Mouse (Mus musculus): ENCODE data around the gene Tmem256. TPM values are rescaled to one million over a fixed set of nuclear protein-coding genes. Genes with fewer than 3 reads are reported as not detected.
"Not testable (repeated sequence)": the region's sequence is repeated elsewhere in the genome, so short reads cannot be mapped to it uniquely, and the experiment has no call there.

The Tmem256 gene
- polyA plus RNA-seq, 1 experiment from 2014 or later, result 395 TPM

- H3K4me2 ChIP-seq (replicated peaks; ENCODE audit: low read depth, low read length), result no peak overlapping the region
- no peaks in the 10 kb centered on the region for H3K9me3 ChIP-seq (ENCODE audit: low read length)
- H3K27me3 ChIP-seq (replicated peaks; ENCODE audit: insufficient read depth, low read length), result no peaks in the 10 kb centered on the region
- no peak overlapping the region for H3K4me3 ChIP-seq (ENCODE audit: low read depth, low read length)
- H3K9ac ChIP-seq (replicated peaks; ENCODE audit: low read depth), result no peak overlapping the region
- WGBS, result 71% methylated on average over 10 of the region's 10 CpGs
- H3K27ac ChIP-seq (ENCODE audit: low read length), result no peak overlapping the region
- no peak for ATAC-seq
- H3K4me1 ChIP-seq (ENCODE audit: insufficient read depth, low read depth, low read length), result 0 out of 2 replicates have a peak, but pooled peaks cover 3% of the 10 kb centered on the region
- H3K36me3 ChIP-seq (ENCODE audit: insufficient read depth, low read length), result peaks cover 16% of the 10 kb centered on the region
- no peak for DNase-seq (ENCODE audit: low spot score)
- no peak for TF ChIP-seq CTCF (IDR thresholded peaks at IDR 0.05)
- TF ChIP-seq EP300 (IDR thresholded peaks at IDR 0.05), result no peak
Observed at GRCm38 (mm10) chr11:69854680-69855079, 16.4 kb downstream of the Tmem256 start.

GRCm38 (mm10) chr11:69855347-69855746 is 17.0 kb downstream of the Tmem256 start:
- Histone ChIP-seq H3K9ac (replicated peaks; ENCODE audit: low read depth) (no peak overlapping the region), H3K9me3 (ENCODE audit: low read length) (no peaks in the 10 kb centered on the region), H3K36me3 (ENCODE audit: insufficient read depth, low read length) (peaks cover 14% of the 10 kb centered on the region), H3K4me2 (replicated peaks; ENCODE audit: low read depth, low read length) (no peak overlapping the region), H3K27ac (ENCODE audit: low read length) (no peak overlapping the region), H3K4me1 (ENCODE audit: insufficient read depth, low read depth, low read length) (0 out of 2 replicates have a peak, but pooled peaks cover 3% of the 10 kb centered on the region), H3K27me3 (replicated peaks; ENCODE audit: insufficient read depth, low read length) (no peaks in the 10 kb centered on the region), H3K4me3 (ENCODE audit: low read depth, low read length) (no peak overlapping the region)
- ATAC-seq (peak; percentile 28), DNase-seq (ENCODE audit: low spot score) (no peak)
- peak; percentile 66 for TF ChIP-seq CTCF (IDR thresholded peaks at IDR 0.05)
- TF ChIP-seq EP300 (IDR thresholded peaks at IDR 0.05), result no peak
- 37% methylated on average over 16 of the region's 16 CpGs for WGBS

- Histone ChIP-seq H3K9ac (replicated peaks; ENCODE audit: low read depth) (peak within 1 kb of the TSS; percentile 39), H3K4me3 (ENCODE audit: low read depth, low read length) (peak within 1 kb of the TSS; percentile 25), H3K27me3 (replicated peaks; ENCODE audit: insufficient read depth, low read length) (no peaks in the 10 kb centered on the region), H3K36me3 (ENCODE audit: insufficient read depth, low read length) (no peaks in the 10 kb centered on the region), H3K9me3 (ENCODE audit: low read length) (no peaks in the 10 kb centered on the region), H3K4me2 (replicated peaks; ENCODE audit: low read depth, low read length) (peak within 1 kb of the TSS; percentile 48), H3K27ac (ENCODE audit: low read length) (peak within 1 kb of the TSS; percentile 84), H3K4me1 (ENCODE audit: insufficient read depth, low read depth, low read length) (no peaks in the 10 kb centered on the region)
- DNase-seq (ENCODE audit: low spot score), result peak; percentile 88
- ATAC-seq, result peak; percentile 84
- 16% methylated on average over 30 of the region's 30 CpGs for WGBS
- no peak for TF ChIP-seq CTCF (IDR thresholded peaks at IDR 0.05)
- no peak; the same call in 1 of the 2 replicates for TF ChIP-seq EP300 (IDR thresholded peaks at IDR 0.05)
Observed at GRCm38 (mm10) chr11:69858113-69858998, 20.0 kb downstream of the Tmem256 start, which contains the start of gene Tnk1. Gene Tnk1, minus strand, starts transcription at chr11:69858730.

GRCm38 (mm10) chr11:69863729-69864128 is 25.4 kb downstream of the Tmem256 start:
- ATAC-seq, result not testable (repeated sequence)

GRCm38 (mm10) chr11:69864138-69864860 is 26.0 kb downstream of the Tmem256 start:
- no peak for TF ChIP-seq EP300 (IDR thresholded peaks at IDR 0.05)
- no peak for TF ChIP-seq CTCF (IDR thresholded peaks at IDR 0.05)
- Histone ChIP-seq H3K9ac (replicated peaks; ENCODE audit: low read depth) (no peak overlapping the region), H3K27ac (ENCODE audit: low read length) (no peak overlapping the region), H3K27me3 (replicated peaks; ENCODE audit: insufficient read depth, low read length) (no peaks in the 10 kb centered on the region), H3K4me1 (ENCODE audit: insufficient read depth, low read depth, low read length) (no peaks in the 10 kb centered on the region), H3K9me3 (ENCODE audit: low read length) (no peaks in the 10 kb centered on the region), H3K4me2 (replicated peaks; ENCODE audit: low read depth, low read length) (no peak overlapping the region), H3K36me3 (ENCODE audit: insufficient read depth, low read length) (no peaks in the 10 kb centered on the region), H3K4me3 (ENCODE audit: low read depth, low read length) (no peak overlapping the region)
- ATAC-seq (no peak), DNase-seq (ENCODE audit: low spot score) (no peak)
- WGBS, result 32% methylated on average over 8 of the region's 8 CpGs

More at GRCm38 (mm10) chr11:69863729-69864128, 25.4 kb downstream of the Tmem256 start:
- H3K4me2 ChIP-seq (replicated peaks; ENCODE audit: low read depth, low read length); H3K36me3 ChIP-seq (ENCODE audit: insufficient read depth, low read length); H3K9me3 ChIP-seq (ENCODE audit: low read length); H3K27me3 ChIP-seq (replicated peaks; ENCODE audit: insufficient read depth, low read length); H3K27ac ChIP-seq (ENCODE audit: low read length); H3K4me3 ChIP-seq (ENCODE audit: low read depth, low read length); DNase-seq (ENCODE audit: low spot score); H3K4me1 ChIP-seq (ENCODE audit: insufficient read depth, low read depth, low read length); H3K9ac ChIP-seq (replicated peaks; ENCODE audit: low read depth): not testable (repeated sequence)
- 59% methylated on average over 3 of the region's 3 CpGs for WGBS

GRCm38 (mm10) chr11:69865561-69865960 is 27.2 kb downstream of the Tmem256 start:
- Histone ChIP-seq H3K27me3 (replicated peaks; ENCODE audit: insufficient read depth, low read length) (no peaks in the 10 kb centered on the region), H3K4me3 (ENCODE audit: low read depth, low read length) (no peak overlapping the region), H3K27ac (ENCODE audit: low read length) (no peak overlapping the region), H3K4me2 (replicated peaks; ENCODE audit: low read depth, low read length) (no peak overlapping the region), H3K4me1 (ENCODE audit: insufficient read depth, low read depth, low read length) (no peaks in the 10 kb centered on the region), H3K9me3 (ENCODE audit: low read length) (no peaks in the 10 kb centered on the region), H3K9ac (replicated peaks; ENCODE audit: low read depth) (no peak overlapping the region), H3K36me3 (ENCODE audit: insufficient read depth, low read length) (no peaks in the 10 kb centered on the region)
- WGBS, result 74% methylated on average over 9 of the region's 9 CpGs
- TF ChIP-seq CTCF (IDR thresholded peaks at IDR 0.05) (no peak), EP300 (IDR thresholded peaks at IDR 0.05) (no peak)
- DNase-seq (ENCODE audit: low spot score) (no peak), ATAC-seq (no peak)
